In the genomic region with DNA sequence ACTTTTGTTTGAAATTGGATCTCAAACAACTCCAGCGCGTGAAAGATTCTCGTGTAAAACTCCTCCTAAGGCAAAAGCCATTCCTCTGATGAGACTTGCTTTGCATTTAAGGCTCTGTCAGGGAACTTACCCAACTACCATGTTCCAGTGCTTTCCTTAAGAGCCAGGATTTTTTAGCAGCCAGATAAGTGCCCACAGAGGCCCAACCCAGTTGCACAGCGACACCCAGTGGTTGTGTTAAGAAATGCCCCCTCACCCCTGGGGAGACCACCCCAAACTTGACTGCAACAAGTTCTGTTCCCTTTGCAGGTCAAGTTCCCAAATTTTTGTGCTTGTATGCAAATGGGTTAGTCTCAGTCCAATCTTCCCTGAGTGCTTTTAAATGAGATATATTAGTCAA, we compare ENCODE assay signal across 10 mouse cellular contexts.
A peak's percentile ranks its signal among the peaks of the same experiment; 100 is the strongest.
DNase-seq lines count a peak whose midpoint lies in the region; ATAC-seq and TF ChIP-seq lines count a peak whose summit lies in the region.
"Had no signal": no experiment of that assay in that cellular context is flagged by ENCODE, and none has a peak within 500 bp of the region (broad histone marks: within the 10 kb centered on the region; RNA-seq: fewer than 3 reads in every experiment).

No protein-coding gene starts in this region.

- H3K4me2 ChIP-seq in midbrain, postnatal 0 days (ENCODE audit: low read depth, low read length, poor library complexity, severe bottlenecking) = no peak overlapping the region
- no peak overlapping the region for H3K4me2 ChIP-seq in midbrain, embryonic 14.5 days (ENCODE audit: low read length)
- H3K4me2 ChIP-seq: limb, embryonic 13.5 days had no signal

- intact Hi-C loops in gastrocnemius, adult 2 months (cut with DNase I) = loop anchor here (5.0 kb wide), 1 partner anchor 1236 kb away; no protein-coding TSS in a partner anchor
- intact Hi-C loops in gastrocnemius, postnatal 14 days (cut with DNase I; ENCODE audit: low total_unique reads) = loop anchor here (5.0 kb wide), 1 partner anchor 251 kb away; no protein-coding TSS in a partner anchor

- no peaks in the 10 kb centered on the region for H3K27me3 ChIP-seq in midbrain, postnatal 0 days (ENCODE audit: insufficient read depth, low read length)
- H3K27me3 ChIP-seq in midbrain, embryonic 14.5 days (ENCODE audit: control insufficient read depth, insufficient read depth, low read length) = no peaks in the 10 kb centered on the region

- no peak for DNase-seq in gastrocnemius, adult 2 months
- DNase-seq in gastrocnemius, adult 8-10 months (ENCODE audit: low spot score in 2 of 2) = no peak
- DNase-seq in midbrain, postnatal 0 days (ENCODE audit: low spot score) = no peak
- DNase-seq in midbrain, embryonic 14.5 days = no peak
- DNase-seq in forelimb bud, embryonic 11.5 days (ENCODE audit: low read depth, low spot score) = peak; percentile 35
- peak; percentile 37 for DNase-seq in thymus, postnatal 0 days (ENCODE audit: low spot score)
- DNase-seq in gastrocnemius, postnatal 14 days = no peak
- no peak for DNase-seq in layer of hippocampus, postnatal 36 days

- no peak overlapping the region for H3K4me3 ChIP-seq in gastrocnemius, adult 2 months
- no peak overlapping the region for H3K4me3 ChIP-seq in midbrain, postnatal 0 days (ENCODE audit: low read depth, low read length)
- no peak overlapping the region for H3K4me3 ChIP-seq in midbrain, embryonic 14.5 days (replicated peaks; ENCODE audit: low read depth, low read length)
- H3K4me3 ChIP-seq: limb, embryonic 13.5 days had no signal

- no peaks in the 10 kb centered on the region for H3K9me3 ChIP-seq in midbrain, postnatal 0 days (ENCODE audit: low read length)
- no peaks in the 10 kb centered on the region for H3K9me3 ChIP-seq in midbrain, embryonic 14.5 days (ENCODE audit: control insufficient read depth, low read length)
- H3K9me3 ChIP-seq: limb, embryonic 13.5 days had no signal

- H3K36me3 ChIP-seq in midbrain, postnatal 0 days (ENCODE audit: insufficient read depth, low read length) = no peaks in the 10 kb centered on the region
- no peaks in the 10 kb centered on the region for H3K36me3 ChIP-seq in midbrain, embryonic 14.5 days (ENCODE audit: control insufficient read depth, insufficient read depth, low read length)
- H3K36me3 ChIP-seq: G1E; limb, embryonic 13.5 days had no signal

- H3K4me1 ChIP-seq in midbrain, postnatal 0 days (ENCODE audit: insufficient read depth, low read length) = no peaks in the 10 kb centered on the region
- no peaks in the 10 kb centered on the region for H3K4me1 ChIP-seq in midbrain, embryonic 14.5 days (ENCODE audit: control insufficient read depth, insufficient read depth, low read length)

- H3K9ac ChIP-seq in midbrain, postnatal 0 days (replicated peaks; ENCODE audit: low read length, poor library complexity, severe bottlenecking) = no peak overlapping the region
- no peak overlapping the region for H3K9ac ChIP-seq in midbrain, embryonic 14.5 days (replicated peaks; ENCODE audit: low read length)
- H3K9ac ChIP-seq: limb, embryonic 13.5 days had no signal

- WGBS in midbrain, postnatal 0 days = 46% methylated on average over 4 of the region's 4 CpGs
- WGBS in midbrain, embryonic 14.5 days = 44% methylated on average over 4 of the region's 4 CpGs

- H3K27ac ChIP-seq in gastrocnemius, adult 2 months = no peak overlapping the region
- H3K27ac ChIP-seq in midbrain, postnatal 0 days (ENCODE audit: low read depth, low read length) = no peak overlapping the region
- no peak overlapping the region for H3K27ac ChIP-seq in midbrain, embryonic 14.5 days (replicated peaks; ENCODE audit: low read depth, low read length)
- H3K27ac ChIP-seq: limb, embryonic 13.5 days had no signal

- TF ChIP-seq CTCF in gastrocnemius, adult 2 months (IDR thresholded peaks at IDR 0.05) = peak; percentile 65
- TF ChIP-seq CTCF in midbrain, postnatal 0 days (IDR thresholded peaks at IDR 0.05) = peak; percentile 51

- no peak for ATAC-seq in midbrain, postnatal 0 days (ENCODE audit: low FRiP score)
- no peak for ATAC-seq in midbrain, embryonic 14.5 days (ENCODE audit: low FRiP score, low TSS enrichment)

Comparison
In these comparisons a context has a peak if more than half of its experiments do, and no peak if none do; other contexts are left out.
1. DNase-seq: peak in forelimb bud, embryonic 11.5 days (single experiment) and thymus, postnatal 0 days (single experiment); none in gastrocnemius, adult 2 months (single experiment), gastrocnemius, adult 8-10 months (0 of 2), midbrain, postnatal 0 days (single experiment), midbrain, embryonic 14.5 days (single experiment), gastrocnemius, postnatal 14 days (single experiment) and layer of hippocampus, postnatal 36 days (0 of 2).